Mouse (Mus musculus) small intestine, adult 2 months (tissue): ENCODE measurements around the gene Pam16. TPM values are rescaled to one million over a fixed set of nuclear protein-coding genes. Genes with fewer than 3 reads are reported as not detected.

Source experiments
- H3K27ac ChIP-seq: fragments of 200-500 bp; 2 replicates; pipeline ENCODE4 v1.5.1; 2012; ENCODE audit warnings: low read depth, low read length, control low read depth, inconsistent platforms; ENCODE audit not compliant: insufficient read depth
- H3K27me3 ChIP-seq: fragments of 200-500 bp; 2 replicates; pipeline ENCODE4 v1.6.1; 2012; ENCODE audit warnings: mild to moderate bottlenecking, moderate library complexity, low read length, inconsistent platforms; ENCODE audit not compliant: control insufficient read depth, insufficient read depth
- H3K36me3 ChIP-seq: fragments of 200-500 bp; 2 replicates; pipeline ENCODE4 v1.6.1; 2012; ENCODE audit warnings: mild to moderate bottlenecking, low read length, control low read depth, inconsistent platforms; ENCODE audit not compliant: control insufficient read depth, insufficient read depth
- H3K4me1 ChIP-seq: fragments of 200-500 bp; 2 replicates; pipeline ENCODE4 v1.6.1; 2012; ENCODE audit warnings: low read length, inconsistent platforms, mixed read lengths; ENCODE audit not compliant: control insufficient read depth, insufficient read depth, insufficient read length
- H3K4me3 ChIP-seq: fragments of 200-500 bp; 2 replicates; pipeline ENCODE4 v1.5.1; 2012; ENCODE audit warnings: low read depth, mild to moderate bottlenecking, control low read depth, inconsistent platforms, low read length, moderate library complexity
- CTCF ChIP-seq: fragments of 200-500 bp; IDR thresholded peaks from 2 replicates; pipeline ENCODE4 v1.5.1; 2012; ENCODE audit warnings: low read depth, mild to moderate bottlenecking, control low read depth, inconsistent platforms, low read length, moderate library complexity, mixed read lengths; ENCODE audit not compliant: insufficient replicate concordance, insufficient read length; ENCODE audit errors: extremely low read depth
- POLR2A ChIP-seq: fragments of 200-500 bp; IDR thresholded peaks from 2 replicates; pipeline ENCODE4 v1.6.1; 2012; ENCODE audit warnings: low read depth, mild to moderate bottlenecking, control low read depth, inconsistent platforms, low read length, moderate library complexity
- WGBS: fragments of 180-500 bp; shearing (Covaris S2); methylation state at CpG from one replicate; pipeline ENCODE4 v1.1.7; 2018; 5-methylcytosine and 5-hydroxymethylcytosine counted together
- polyA plus RNA-seq: library from polyadenylated mRNA; depleted of rRNA; stranded (reverse); fragments of >200 nt; gene quantifications from 2 replicates; pipeline ENCODE4 v1.2.3, GENCODE M21; 2012

The Pam16 gene
- polyA plus RNA-seq, 1 experiment: 8.7 TPM

- TF ChIP-seq CTCF (no peak), POLR2A (no peak)
- no peak overlapping the region for H3K4me3 ChIP-seq
- peaks cover 8% of the 10 kb centered on the region; the same call in 1 of the 2 replicates for H3K4me1 ChIP-seq
- H3K27ac ChIP-seq: no peak overlapping the region
- peaks cover 8% of the 10 kb centered on the region for H3K36me3 ChIP-seq
- no peaks in the 10 kb centered on the region for H3K27me3 ChIP-seq
- 94% methylated on average over 9 of the region's 9 CpGs for WGBS
Measured at GRCm38 (mm10) chr16:4613736-4614135, 11.1 kb downstream of the Pam16 start.

DNA sequence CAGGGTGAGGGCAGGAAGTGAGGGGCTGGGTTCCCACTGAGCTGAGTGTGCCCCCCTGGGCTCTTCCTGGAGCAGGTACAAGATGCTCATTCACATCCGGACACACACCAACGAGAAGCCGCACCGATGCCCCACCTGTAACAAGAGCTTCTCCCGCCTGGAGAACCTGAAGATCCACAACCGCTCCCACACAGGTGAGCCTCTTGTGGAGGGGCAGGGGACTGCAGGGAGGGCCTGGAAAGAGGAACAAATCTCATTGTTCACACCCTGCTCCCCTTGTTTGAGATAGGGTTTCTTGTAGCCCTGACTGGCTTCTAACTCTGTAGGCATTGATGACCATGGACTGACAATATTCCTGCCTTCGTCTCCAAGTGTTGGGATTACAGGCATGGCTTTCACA lies 13.1 kb downstream of the Pam16 start:
- Histone ChIP-seq H3K4me1 (peaks cover 9% of the 10 kb centered on the region), H3K27ac (no peak overlapping the region), H3K27me3 (no peaks in the 10 kb centered on the region), H3K4me3 (no peak overlapping the region), H3K36me3 (peaks cover 6% of the 10 kb centered on the region)
- 90% methylated on average over 7 of the region's 7 CpGs for WGBS
- TF ChIP-seq POLR2A (no peak), CTCF (no peak)

DNA sequence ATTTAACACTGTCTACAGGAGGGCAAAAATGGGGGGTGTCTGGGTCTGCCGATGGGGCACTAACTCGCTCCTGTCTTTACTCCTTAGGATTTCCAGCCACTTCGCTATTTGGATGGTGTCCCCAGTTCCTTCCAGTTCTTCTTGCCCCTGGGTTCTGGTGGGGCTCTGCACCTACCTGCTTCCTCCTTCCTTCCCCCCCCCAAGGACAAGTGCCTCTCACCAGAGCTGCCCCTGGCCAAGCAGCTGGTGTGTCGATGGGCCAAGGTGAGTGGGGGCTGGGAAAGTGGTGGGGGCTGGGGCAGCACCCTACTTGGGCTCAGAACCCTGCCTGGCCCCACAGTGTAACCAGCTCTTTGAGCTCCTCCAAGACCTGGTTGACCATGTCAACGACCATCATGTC lies 13.6 kb downstream of the Pam16 start:
- TF ChIP-seq POLR2A (no peak), CTCF (no peak)
- no peak overlapping the region for H3K4me3 ChIP-seq
- no peak overlapping the region for H3K27ac ChIP-seq
- H3K4me1 ChIP-seq: peaks cover 12% of the 10 kb centered on the region
- H3K27me3 ChIP-seq: no peaks in the 10 kb centered on the region
- H3K36me3 ChIP-seq: peaks cover 6% of the 10 kb centered on the region
- WGBS: 83% methylated on average over 5 of the region's 5 CpGs

- Histone ChIP-seq H3K36me3 (no peaks in the 10 kb centered on the region), H3K4me1 (peaks cover 23% of the 10 kb centered on the region), H3K27me3 (no peaks in the 10 kb centered on the region), H3K27ac (no peak overlapping the region), H3K4me3 (no peak overlapping the region)
- WGBS: 74% methylated on average over 19 of the region's 19 CpGs
- TF ChIP-seq CTCF: no peak
Measured at GRCm38 (mm10) chr16:4608532-4609059, 16.2 kb downstream of the Pam16 start.

GRCm38 (mm10) chr16:4607818-4608531 lies 16.8 kb downstream of the Pam16 start:
- TF ChIP-seq CTCF (peak; percentile 97), POLR2A (no peak; the same call in 1 of the 2 replicates)
- H3K4me1 ChIP-seq: peaks cover 25% of the 10 kb centered on the region
- no peaks in the 10 kb centered on the region for H3K27me3 ChIP-seq
- H3K36me3 ChIP-seq: no peaks in the 10 kb centered on the region
- 39% methylated on average over 9 of the region's 9 CpGs for WGBS
- H3K4me3 ChIP-seq: no peak overlapping the region
- H3K27ac ChIP-seq: no peak overlapping the region

GRCm38 (mm10) chr16:4606431-4607084 lies 18.2 kb downstream of the Pam16 start:
- Histone ChIP-seq H3K4me1 (peaks cover 34% of the 10 kb centered on the region), H3K36me3 (no peaks in the 10 kb centered on the region), H3K4me3 (no peak overlapping the region), H3K27ac (peak overlapping the region; percentile 60), H3K27me3 (no peaks in the 10 kb centered on the region)
- no peak for TF ChIP-seq POLR2A
- peak; percentile 66; the same call in 1 of the 2 replicates for TF ChIP-seq CTCF
- WGBS: 21% methylated on average over 5 of the region's 5 CpGs

GRCm38 (mm10) chr16:4605514-4606131 lies 19.2 kb downstream of the Pam16 start:
- Histone ChIP-seq H3K27me3 (no peaks in the 10 kb centered on the region), H3K4me1 (peaks cover 34% of the 10 kb centered on the region), H3K27ac (peak overlapping the region; percentile 60), H3K4me3 (no peak overlapping the region), H3K36me3 (no peaks in the 10 kb centered on the region)
- 53% methylated on average over 13 of the region's 13 CpGs for WGBS
- TF ChIP-seq CTCF: no peak
- no peak for TF ChIP-seq POLR2A
